Comparison of ENCODE assay signal across 25 mouse cellular contexts in the genomic region with DNA sequence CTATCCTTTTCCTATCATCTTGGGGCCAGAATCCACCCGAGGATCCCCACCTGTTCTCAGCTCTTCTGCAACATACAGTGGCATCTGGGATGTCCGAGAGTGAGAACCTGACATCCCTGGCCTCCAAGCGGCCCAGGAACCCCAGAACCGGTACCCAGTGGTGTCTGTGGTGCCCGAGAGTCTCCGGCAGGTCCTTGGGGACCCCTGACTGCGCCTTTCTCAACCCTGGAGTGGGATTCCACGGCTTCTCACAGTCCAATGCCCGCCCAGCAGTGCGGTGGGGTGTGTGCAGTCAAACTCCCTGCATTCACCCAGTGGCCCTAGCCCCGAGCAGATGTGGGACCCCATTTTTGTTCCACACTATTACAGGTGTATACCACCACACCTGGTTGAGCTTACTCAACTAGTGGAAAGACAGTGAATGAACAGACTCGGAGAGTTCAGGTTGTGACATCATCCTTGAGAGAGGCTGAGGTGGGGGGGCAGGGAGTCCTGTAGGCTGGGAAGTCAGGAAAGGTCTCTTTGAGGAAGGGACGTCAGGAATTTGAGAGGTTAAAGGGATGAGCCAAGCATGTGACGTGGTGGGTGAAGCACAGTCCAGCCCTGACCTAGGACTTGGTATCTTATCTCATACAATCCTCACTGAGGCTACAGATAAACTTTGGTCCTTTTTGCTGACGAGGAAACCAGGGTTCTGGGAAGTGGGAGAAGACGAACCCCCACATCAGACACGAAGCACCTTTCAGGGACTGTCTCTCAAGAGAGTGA.
DNase-seq lines count a peak whose midpoint lies in the region; ATAC-seq and TF ChIP-seq lines count a peak whose summit lies in the region.
"Had no signal": no experiment of that assay in that cellular context is flagged by ENCODE, and none has a peak within 500 bp of the region (broad histone marks: within the 10 kb centered on the region; RNA-seq: fewer than 3 reads in every experiment).

No protein-coding gene starts in this region.

- 78% methylated on average over 17 of the region's 17 CpGs for WGBS in kidney, embryonic 14.5 days
- WGBS in kidney, postnatal 0 days = 72% methylated on average over 17 of the region's 17 CpGs
- WGBS in midbrain, embryonic 15.5 days = 87% methylated on average over 17 of the region's 17 CpGs
- WGBS in midbrain, embryonic 16.5 days = 88% methylated on average over 17 of the region's 17 CpGs

- no peak for DNase-seq in kidney, postnatal 25 days
- DNase-seq in kidney, postnatal 0 days (ENCODE audit: low spot score) = no peak
- no peak for DNase-seq in kidney, postnatal 14 days
- DNase-seq: adrenal gland, adult 2 months; adrenal gland, postnatal 14 days; cerebellum, adult 11 months; cerebellum, adult 2 months; cerebellum, adult 9-11 months; cerebellum, postnatal 25 days; forebrain, postnatal 0 days; gastrocnemius, adult 2 months; gastrocnemius, postnatal 14 days; heart, adult 18-20 months; heart, postnatal 36 days had no signal

- H3K4me1 ChIP-seq in kidney, embryonic 14.5 days (ENCODE audit: control insufficient read depth, insufficient read depth, low read length) = no peaks in the 10 kb centered on the region
- no peaks in the 10 kb centered on the region for H3K4me1 ChIP-seq in kidney, postnatal 0 days (replicated peaks; ENCODE audit: insufficient read depth, low read length)
- H3K4me1 ChIP-seq in midbrain, embryonic 15.5 days = no peaks in the 10 kb centered on the region
- no peaks in the 10 kb centered on the region for H3K4me1 ChIP-seq in midbrain, embryonic 16.5 days (ENCODE audit: control insufficient read depth, insufficient read depth, low read length)
- H3K4me1 ChIP-seq: embryonic facial prominence, embryonic 12.5 days; embryonic facial prominence, embryonic 15.5 days; hindbrain, embryonic 10.5 days; hindbrain, embryonic 13.5 days had no signal

- H3K4me2 ChIP-seq in kidney, embryonic 14.5 days (replicated peaks; ENCODE audit: low read depth, low read length) = no peak overlapping the region
- no peak overlapping the region for H3K4me2 ChIP-seq in kidney, postnatal 0 days (ENCODE audit: low read length)
- H3K4me2 ChIP-seq in midbrain, embryonic 15.5 days = no peak overlapping the region
- no peak overlapping the region for H3K4me2 ChIP-seq in midbrain, embryonic 16.5 days (ENCODE audit: low read length)
- H3K4me2 ChIP-seq: embryonic facial prominence, embryonic 12.5 days; embryonic facial prominence, embryonic 15.5 days; heart, embryonic 11.5 days; hindbrain, embryonic 13.5 days had no signal

- no peak for TF ChIP-seq CTCF in kidney, postnatal 0 days (IDR thresholded peaks at IDR 0.05; ENCODE audit: low read depth)

- no peak overlapping the region for H3K9ac ChIP-seq in kidney, embryonic 14.5 days (ENCODE audit: low read depth, low read length)
- H3K9ac ChIP-seq in kidney, postnatal 0 days (ENCODE audit: low read depth, low read length) = no peak overlapping the region
- H3K9ac ChIP-seq in midbrain, embryonic 15.5 days = no peak overlapping the region
- no peak overlapping the region for H3K9ac ChIP-seq in midbrain, embryonic 16.5 days (ENCODE audit: low read depth, low read length)
- H3K9ac ChIP-seq: embryonic facial prominence, embryonic 12.5 days; embryonic facial prominence, embryonic 15.5 days; forebrain, postnatal 0 days; hindbrain, embryonic 13.5 days had no signal

- H3K4me3 ChIP-seq in kidney, embryonic 14.5 days (ENCODE audit: low read length) = no peak overlapping the region
- H3K4me3 ChIP-seq in kidney, postnatal 0 days (replicated peaks; ENCODE audit: low read depth, low read length) = no peak overlapping the region
- H3K4me3 ChIP-seq in midbrain, embryonic 15.5 days = no peak overlapping the region
- H3K4me3 ChIP-seq in midbrain, embryonic 16.5 days (ENCODE audit: low read depth, low read length) = no peak overlapping the region
- H3K4me3 ChIP-seq: embryonic facial prominence, embryonic 12.5 days; embryonic facial prominence, embryonic 15.5 days; gastrocnemius, adult 2 months; hindbrain, embryonic 10.5 days; hindbrain, embryonic 13.5 days had no signal

- H3K27ac ChIP-seq in kidney, embryonic 14.5 days (ENCODE audit: low read depth, low read length) = no peak overlapping the region
- no peak overlapping the region for H3K27ac ChIP-seq in kidney, postnatal 0 days
- no peak overlapping the region for H3K27ac ChIP-seq in midbrain, embryonic 15.5 days
- no peak overlapping the region for H3K27ac ChIP-seq in midbrain, embryonic 16.5 days (ENCODE audit: low read length)
- H3K27ac ChIP-seq: embryonic facial prominence, embryonic 12.5 days; embryonic facial prominence, embryonic 15.5 days; gastrocnemius, adult 2 months; hindbrain, embryonic 10.5 days; hindbrain, embryonic 13.5 days had no signal

- no peaks in the 10 kb centered on the region for H3K27me3 ChIP-seq in kidney, embryonic 14.5 days (ENCODE audit: control insufficient read depth, insufficient read depth, low read length)
- no peaks in the 10 kb centered on the region for H3K27me3 ChIP-seq in kidney, postnatal 0 days (ENCODE audit: insufficient read depth, low read length)
- no peaks in the 10 kb centered on the region for H3K27me3 ChIP-seq in midbrain, embryonic 15.5 days (replicated peaks)
- no peaks in the 10 kb centered on the region for H3K27me3 ChIP-seq in midbrain, embryonic 16.5 days (ENCODE audit: control insufficient read depth, insufficient read depth, low read depth, low read length)
- H3K27me3 ChIP-seq: embryonic facial prominence, embryonic 12.5 days; embryonic facial prominence, embryonic 15.5 days; hindbrain, embryonic 13.5 days had no signal

- no peaks in the 10 kb centered on the region for H3K9me3 ChIP-seq in kidney, embryonic 14.5 days (ENCODE audit: control insufficient read depth, low read length)
- H3K9me3 ChIP-seq in kidney, postnatal 0 days (replicated peaks; ENCODE audit: low read length) = no peaks in the 10 kb centered on the region
- H3K9me3 ChIP-seq in midbrain, embryonic 15.5 days = no peaks in the 10 kb centered on the region
- no peaks in the 10 kb centered on the region for H3K9me3 ChIP-seq in midbrain, embryonic 16.5 days (replicated peaks; ENCODE audit: control insufficient read depth, low read length, poor library complexity, severe bottlenecking)
- H3K9me3 ChIP-seq: embryonic facial prominence, embryonic 12.5 days; embryonic facial prominence, embryonic 15.5 days; hindbrain, embryonic 10.5 days; hindbrain, embryonic 13.5 days had no signal

- H3K36me3 ChIP-seq in kidney, embryonic 14.5 days (ENCODE audit: control insufficient read depth, insufficient read depth, low read length) = no peaks in the 10 kb centered on the region
- no peaks in the 10 kb centered on the region for H3K36me3 ChIP-seq in kidney, postnatal 0 days (ENCODE audit: insufficient read depth, low read length)
- no peaks in the 10 kb centered on the region for H3K36me3 ChIP-seq in midbrain, embryonic 15.5 days (replicated peaks)
- no peaks in the 10 kb centered on the region for H3K36me3 ChIP-seq in midbrain, embryonic 16.5 days (ENCODE audit: control insufficient read depth, insufficient read depth, low read length)
- H3K36me3 ChIP-seq: embryonic facial prominence, embryonic 12.5 days; embryonic facial prominence, embryonic 15.5 days; hindbrain, embryonic 10.5 days; hindbrain, embryonic 13.5 days had no signal

- peak; percentile 58 for ATAC-seq in kidney, embryonic 14.5 days (ENCODE audit: low FRiP score, low TSS enrichment)
- ATAC-seq in kidney, postnatal 0 days (replicated peaks; ENCODE audit: low FRiP score, low read depth) = peak; percentile 33; the same call in 1 of the 2 replicates
- 0 out of 2 replicates have a peak, but pooled peaks have one; percentile 30 for ATAC-seq in midbrain, embryonic 15.5 days (replicated peaks)
- ATAC-seq in midbrain, embryonic 16.5 days = no peak
- ATAC-seq: CD4-positive, CD25-positive, alpha-beta regulatory T cell, adult 4 months; forebrain, embryonic 14.5 days; forebrain, postnatal 0 days; hindbrain, embryonic 16.5 days had no signal
